Mouse (Mus musculus): ENCODE measurements around the gene Stard13. TPM values are rescaled to one million over a fixed set of nuclear protein-coding genes. Genes with fewer than 3 reads are reported as not detected.

The Stard13 gene
- polyA plus RNA-seq, 1 experiment = 0.50 TPM

GRCm38 (mm10) chr5:151135078-151135826 lies 98.4 kb downstream of the Stard13 start:
- Histone ChIP-seq H3K4me3 (ENCODE audit: insufficient read depth, low read length) (no peak overlapping the region), H3K4me1 (ENCODE audit: control insufficient read depth, insufficient read depth, low read length) (no peaks in the 10 kb centered on the region), H3K27ac (ENCODE audit: insufficient read depth, low read depth, low read length) (no peak overlapping the region)
- TF ChIP-seq POLR2A (IDR thresholded peaks at IDR 0.05; ENCODE audit: borderline replicate concordance, low read depth, low read length) (no peak), CTCF (IDR thresholded peaks at IDR 0.05; ENCODE audit: low read depth, low read length) (no peak)

- TF ChIP-seq CTCF (IDR thresholded peaks at IDR 0.05; ENCODE audit: low read depth, low read length) (no peak), POLR2A (IDR thresholded peaks at IDR 0.05; ENCODE audit: borderline replicate concordance, low read depth, low read length) (no peak)
- H3K27ac ChIP-seq (ENCODE audit: insufficient read depth, low read depth, low read length) = no peak overlapping the region
- H3K4me3 ChIP-seq (ENCODE audit: insufficient read depth, low read length) = no peak overlapping the region
- H3K4me1 ChIP-seq (ENCODE audit: control insufficient read depth, insufficient read depth, low read length) = peaks cover 4% of the 10 kb centered on the region; the same call in 1 of the 2 replicates
These were observed 99.4 kb downstream of the Stard13 start for GRCm38 (mm10) chr5:151134202-151134601.

DNA sequence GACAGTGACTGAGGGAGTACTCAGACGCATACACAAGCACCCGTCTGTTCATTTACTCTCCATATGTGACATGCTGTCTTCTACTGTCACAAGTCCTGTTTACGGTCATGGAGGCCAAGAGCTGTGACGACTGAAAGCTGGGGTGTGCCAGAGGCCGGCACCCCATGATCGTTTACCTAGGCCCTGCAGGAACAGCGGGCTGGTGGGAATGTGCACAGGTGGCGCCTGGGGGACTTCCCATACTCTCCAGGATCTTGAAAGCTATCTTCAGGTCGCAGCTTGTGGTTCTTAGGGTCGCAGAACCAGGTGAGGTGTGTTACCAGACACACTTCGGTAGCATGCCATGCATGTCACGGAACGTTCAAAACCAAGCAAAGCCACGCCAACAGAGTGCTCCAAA lies 99.9 kb downstream of the Stard13 start:
- TF ChIP-seq POLR2A (IDR thresholded peaks at IDR 0.05; ENCODE audit: borderline replicate concordance, low read depth, low read length) (no peak), CTCF (IDR thresholded peaks at IDR 0.05; ENCODE audit: low read depth, low read length) (no peak)
- Histone ChIP-seq H3K4me3 (ENCODE audit: insufficient read depth, low read length) (no peak overlapping the region), H3K27ac (ENCODE audit: insufficient read depth, low read depth, low read length) (no peak overlapping the region), H3K4me1 (ENCODE audit: control insufficient read depth, insufficient read depth, low read length) (peaks cover 4% of the 10 kb centered on the region; the same call in 1 of the 2 replicates)

DNA sequence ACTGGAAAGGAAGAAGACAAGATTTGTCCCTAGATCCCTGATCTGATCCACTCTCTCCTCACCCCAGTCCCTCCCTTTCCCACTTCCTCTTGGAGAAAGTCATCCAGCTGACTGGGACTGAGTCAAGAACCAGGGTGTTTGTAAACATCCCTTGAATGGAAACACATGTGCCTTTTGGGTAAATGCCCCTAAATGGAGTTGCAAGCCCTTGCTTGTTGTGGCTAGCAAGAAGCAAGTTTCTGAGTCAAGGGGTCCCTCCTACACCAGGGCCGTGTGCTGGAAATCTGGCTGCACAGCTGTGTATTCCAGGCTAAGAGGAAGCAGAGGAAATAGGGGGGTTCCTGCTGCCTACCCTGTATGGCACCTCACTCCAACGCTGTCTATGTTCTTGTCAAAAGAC lies 103.9 kb downstream of the Stard13 start:
- H3K4me1 ChIP-seq (ENCODE audit: control insufficient read depth, insufficient read depth, low read length) = peaks cover 4% of the 10 kb centered on the region; the same call in 1 of the 2 replicates
- TF ChIP-seq CTCF (IDR thresholded peaks at IDR 0.05; ENCODE audit: low read depth, low read length) = no peak
- TF ChIP-seq POLR2A (IDR thresholded peaks at IDR 0.05; ENCODE audit: borderline replicate concordance, low read depth, low read length) = no peak
- H3K4me3 ChIP-seq (ENCODE audit: insufficient read depth, low read length) = no peak overlapping the region
- no peak overlapping the region for H3K27ac ChIP-seq (ENCODE audit: insufficient read depth, low read depth, low read length)

DNA sequence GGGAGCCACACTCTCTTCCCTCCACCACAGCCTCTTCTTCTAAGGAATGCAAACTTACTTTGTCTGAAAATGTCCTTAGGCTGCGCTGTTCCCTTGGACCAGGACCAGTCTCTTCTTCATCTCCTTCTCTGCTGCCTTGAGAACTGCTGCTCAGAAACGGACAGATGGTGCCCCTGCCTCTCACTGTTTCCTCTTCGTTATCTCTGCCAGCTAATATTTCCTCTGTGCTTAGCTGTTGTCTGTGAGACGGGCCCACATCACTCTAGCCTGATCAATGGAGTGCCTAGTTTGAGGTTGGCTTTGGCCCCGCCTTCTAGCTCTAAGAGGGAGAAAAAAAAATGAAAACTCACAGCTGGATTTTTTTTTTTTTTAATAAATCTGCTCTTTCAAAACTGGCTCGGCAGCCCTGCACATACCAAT lies 106.3 kb downstream of the Stard13 start:
- Histone ChIP-seq H3K4me1 (ENCODE audit: control insufficient read depth, insufficient read depth, low read length) (peaks cover 4% of the 10 kb centered on the region; the same call in 1 of the 2 replicates), H3K27ac (ENCODE audit: insufficient read depth, low read depth, low read length) (no peak overlapping the region), H3K4me3 (ENCODE audit: insufficient read depth, low read length) (no peak overlapping the region)
- TF ChIP-seq POLR2A (IDR thresholded peaks at IDR 0.05; ENCODE audit: borderline replicate concordance, low read depth, low read length) = no peak
- TF ChIP-seq CTCF (IDR thresholded peaks at IDR 0.05; ENCODE audit: low read depth, low read length) = no peak

- TF ChIP-seq CTCF (IDR thresholded peaks at IDR 0.05; ENCODE audit: low read depth, low read length) (no peak), POLR2A (IDR thresholded peaks at IDR 0.05; ENCODE audit: borderline replicate concordance, low read depth, low read length) (no peak)
These were observed 107.0 kb downstream of the Stard13 start for GRCm38 (mm10) chr5:151126608-151127005.

DNA sequence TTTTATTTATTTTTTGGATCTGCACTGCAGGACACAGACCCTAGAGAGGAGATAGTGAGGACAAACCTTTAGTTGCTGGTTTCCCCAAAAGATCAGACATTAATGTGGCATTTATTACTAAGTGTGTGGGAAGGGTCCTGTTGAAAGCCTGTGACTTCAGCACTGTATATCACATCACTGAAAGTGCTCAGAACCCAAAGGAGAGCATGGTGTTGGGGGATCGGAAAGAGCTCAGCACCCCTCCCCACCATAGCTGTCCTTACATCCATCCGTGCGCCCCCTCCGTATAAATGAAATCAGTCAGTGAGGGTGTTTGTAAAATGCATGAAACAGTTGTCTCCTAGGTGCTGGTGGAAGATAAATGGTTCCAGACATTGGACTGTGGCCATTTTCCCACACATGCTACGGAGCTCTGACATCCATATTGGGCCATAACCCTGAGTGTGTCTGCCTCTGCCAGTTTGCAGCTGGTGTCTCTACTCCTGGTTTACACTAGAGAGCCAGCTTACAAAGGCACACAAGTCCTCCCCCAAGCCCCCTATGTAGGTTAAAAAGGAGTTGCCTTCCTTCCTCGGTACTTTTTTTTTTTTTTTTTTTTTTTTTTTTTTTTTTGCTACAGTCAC lies 107.5 kb downstream of the Stard13 start:
- Histone ChIP-seq H3K4me3 (ENCODE audit: insufficient read depth, low read length) (no peak overlapping the region), H3K27ac (ENCODE audit: insufficient read depth, low read depth, low read length) (no peak overlapping the region), H3K4me1 (ENCODE audit: control insufficient read depth, insufficient read depth, low read length) (peaks cover 4% of the 10 kb centered on the region; the same call in 1 of the 2 replicates)
- TF ChIP-seq POLR2A (IDR thresholded peaks at IDR 0.05; ENCODE audit: borderline replicate concordance, low read depth, low read length) = no peak
- no peak for TF ChIP-seq CTCF (IDR thresholded peaks at IDR 0.05; ENCODE audit: low read depth, low read length)

More at GRCm38 (mm10) chr5:151126608-151127005, 107.0 kb downstream of the Stard13 start:
- H3K4me1 ChIP-seq (ENCODE audit: control insufficient read depth, insufficient read depth, low read length) = peaks cover 4% of the 10 kb centered on the region; the same call in 1 of the 2 replicates
- no peak overlapping the region for H3K27ac ChIP-seq (ENCODE audit: insufficient read depth, low read depth, low read length)
- no peak overlapping the region for H3K4me3 ChIP-seq (ENCODE audit: insufficient read depth, low read length)

DNA sequence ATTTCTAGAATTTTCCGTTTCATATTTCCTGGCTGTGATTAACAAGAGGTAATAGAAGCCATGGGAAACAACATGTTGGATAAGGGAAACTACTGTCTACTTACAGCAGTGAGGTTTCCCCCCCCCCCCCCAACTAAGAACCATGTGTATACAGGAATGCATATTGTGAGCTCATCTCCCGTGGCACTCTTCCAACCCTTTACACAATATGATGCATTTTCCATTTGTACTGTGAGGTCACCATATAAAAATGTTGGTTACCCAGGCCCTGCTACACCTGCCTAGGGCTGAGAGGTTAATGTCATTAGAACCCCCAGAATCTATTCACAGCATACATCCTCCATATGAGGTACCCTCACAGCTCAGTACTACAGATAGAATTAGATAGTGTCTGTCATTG lies 115.8 kb downstream of the Stard13 start:
- Histone ChIP-seq H3K4me3 (ENCODE audit: insufficient read depth, low read length) (no peak overlapping the region), H3K27ac (ENCODE audit: insufficient read depth, low read depth, low read length) (no peak overlapping the region), H3K4me1 (ENCODE audit: control insufficient read depth, insufficient read depth, low read length) (no peaks in the 10 kb centered on the region)
- TF ChIP-seq CTCF (IDR thresholded peaks at IDR 0.05; ENCODE audit: low read depth, low read length) (no peak), POLR2A (IDR thresholded peaks at IDR 0.05; ENCODE audit: borderline replicate concordance, low read depth, low read length) (no peak)

GRCm38 (mm10) chr5:151116192-151116887 lies 117.3 kb downstream of the Stard13 start:
- H3K4me3 ChIP-seq (ENCODE audit: insufficient read depth, low read length) = no peak overlapping the region
- TF ChIP-seq CTCF (IDR thresholded peaks at IDR 0.05; ENCODE audit: low read depth, low read length) (no peak), POLR2A (IDR thresholded peaks at IDR 0.05; ENCODE audit: borderline replicate concordance, low read depth, low read length) (no peak)
- no peaks in the 10 kb centered on the region for H3K4me1 ChIP-seq (ENCODE audit: control insufficient read depth, insufficient read depth, low read length)
- H3K27ac ChIP-seq (ENCODE audit: insufficient read depth, low read depth, low read length) = no peak overlapping the region
